Mouse (Mus musculus) MEL (cell line): ENCODE results near the gene Mcu. TPM values are rescaled to one million over a fixed set of nuclear protein-coding genes. Genes with fewer than 3 reads are reported as not detected.
A peak's percentile ranks its signal among the peaks of the same experiment; 100 is the strongest.

Experiments
- DNase-seq: peaks from one replicate; pipeline ENCODE4 v3.0.0; 2011; ENCODE audit warnings: low read depth, low spot score
- H3K27ac ChIP-seq: 2 replicates; pipeline ENCODE4 v1.5.1; 2012; ENCODE audit warnings: low read depth, mild to moderate bottlenecking, control low read depth, low read length, moderate library complexity; ENCODE audit not compliant: control insufficient read depth
- H3K27me3 ChIP-seq, 2 experiments: fragments of 150-350 bp in 1 of 2; sonication (generic) in 1 of 2; 2 replicates each; pipeline ENCODE4 v1.6.1; 2012; ENCODE audit warnings: low read length in 2 of 2, mild to moderate bottlenecking in 2 of 2, improper control_type of control experiment in 1 of 2, moderate library complexity in 1 of 2; ENCODE audit not compliant: insufficient read depth in 2 of 2, control insufficient read depth in 1 of 2
- H3K36me3 ChIP-seq, 2 experiments: 2 replicates each; pipeline ENCODE4 v1.6.1; 2012 to 2014; ENCODE audit warnings: low read length in 2 of 2, improper control_type of control experiment in 1 of 2, inconsistent platforms in 1 of 2, mild to moderate bottlenecking in 1 of 2; ENCODE audit not compliant: insufficient read depth in 2 of 2, control insufficient read depth in 1 of 2
- H3K4me1 ChIP-seq, 2 experiments: fragments of 150-350 bp in 1 of 2; sonication (generic) in 1 of 2; 2 replicates each; pipeline ENCODE4 v1.6.1; 2012; ENCODE audit warnings: low read length in 2 of 2, improper control_type of control experiment in 1 of 2, mild to moderate bottlenecking in 1 of 2; ENCODE audit not compliant: insufficient read depth in 2 of 2, control insufficient read depth in 1 of 2
- H3K4me3 ChIP-seq, 2 experiments: fragments of 150-350 bp in 1 of 2; sonication (generic) in 1 of 2; 2 replicates each; pipeline ENCODE4 v1.5.1; 2012; ENCODE audit warnings: low read depth in 2 of 2, low read length in 2 of 2, mild to moderate bottlenecking in 2 of 2, moderate library complexity in 2 of 2, control low read depth in 1 of 2, improper control_type of control experiment in 1 of 2; ENCODE audit not compliant: control insufficient read depth in 1 of 2, insufficient read depth in 1 of 2
- H3K79me2 ChIP-seq: 2 replicates; pipeline ENCODE4 v1.6.1; 2012; ENCODE audit warnings: mild to moderate bottlenecking, low read length, moderate library complexity; ENCODE audit not compliant: control insufficient read depth, poor library complexity, insufficient read depth
- H3K9ac ChIP-seq: 2 replicates; pipeline ENCODE4 v1.6.1; 2012; ENCODE audit warnings: low read depth, mild to moderate bottlenecking, control low read depth, low read length, moderate library complexity; ENCODE audit not compliant: control insufficient read depth, poor library complexity, severe bottlenecking
- H3K9me3 ChIP-seq: fragments of 150-350 bp; sonication (generic); replicated peaks from 2 replicates; pipeline ENCODE4 v1.6.1; 2012; ENCODE audit warnings: mild to moderate bottlenecking, low read length, improper control_type of control experiment, moderate library complexity; ENCODE audit not compliant: insufficient read depth
- BHLHE40 ChIP-seq: IDR thresholded peaks from 2 replicates; pipeline ENCODE4 v1.6.1; 2012; ENCODE audit warnings: low read depth, mild to moderate bottlenecking, inconsistent platforms, low read length, improper control_type of control experiment, borderline replicate concordance
- CHD1 ChIP-seq: IDR thresholded peaks from 2 replicates; pipeline ENCODE4 v1.6.1; 2012; ENCODE audit warnings: low read depth, mild to moderate bottlenecking, inconsistent platforms, low read length, improper control_type of control experiment
- CTCF ChIP-seq, 3 experiments: IDR thresholded peaks in 2 of 3; conservative IDR thresholded peaks in 1 of 3; 2 replicates each; pipeline ENCODE4 v1.5.1; 2011 to 2012; ENCODE audit warnings: low read length in 3 of 3, low read depth in 2 of 3, mild to moderate bottlenecking in 2 of 3, improper control_type of control experiment in 1 of 3, inconsistent platforms in 1 of 3, mixed read lengths in 1 of 3, moderate library complexity in 1 of 3; ENCODE audit not compliant: control insufficient read depth in 1 of 3, insufficient read depth in 1 of 3, poor library complexity in 1 of 3, severe bottlenecking in 1 of 3
- ELF1 ChIP-seq: IDR thresholded peaks from 2 replicates; pipeline ENCODE4 v1.6.1; 2014; ENCODE audit warnings: low read depth, mild to moderate bottlenecking, inconsistent platforms, low read length, improper control_type of control experiment, moderate library complexity
- EP300 ChIP-seq, 2 experiments: IDR thresholded peaks; 2 replicates each; pipeline ENCODE4 v1.6.1; 2011; ENCODE audit warnings: improper control_type of control experiment in 2 of 2, low read length in 2 of 2, low read depth in 1 of 2, mild to moderate bottlenecking in 1 of 2
- ETS1 ChIP-seq: IDR thresholded peaks from 2 replicates; pipeline ENCODE4 v1.6.1; 2012; ENCODE audit warnings: low read depth, mild to moderate bottlenecking, inconsistent platforms, low read length, improper control_type of control experiment, moderate library complexity
- GATA1 ChIP-seq: IDR thresholded peaks from 2 replicates; pipeline ENCODE4 v1.6.1; 2011; ENCODE audit warnings: low read depth, low read length, improper control_type of control experiment
- HCFC1 ChIP-seq: IDR thresholded peaks from 2 replicates; pipeline ENCODE4 v1.6.1; 2012; ENCODE audit warnings: low read depth, mild to moderate bottlenecking, inconsistent platforms, low read length, improper control_type of control experiment, moderate library complexity
- KAT2A ChIP-seq: conservative IDR thresholded peaks from 2 replicates; pipeline ENCODE4 v1.6.1; 2012; ENCODE audit warnings: low read depth, low read length, improper control_type of control experiment, inconsistent platforms
- MAFK ChIP-seq: IDR thresholded peaks from 2 replicates; pipeline ENCODE4 v1.6.1; 2011; ENCODE audit warnings: low read depth, mild to moderate bottlenecking, low read length, improper control_type of control experiment, borderline replicate concordance
- MAX ChIP-seq: IDR thresholded peaks from 2 replicates; pipeline ENCODE4 v1.6.1; 2011; ENCODE audit warnings: low read length, improper control_type of control experiment
- MAZ ChIP-seq: IDR thresholded peaks from 2 replicates; pipeline ENCODE4 v1.6.1; 2012; ENCODE audit warnings: low read depth, mild to moderate bottlenecking, inconsistent platforms, low read length, improper control_type of control experiment
- MEF2A ChIP-seq: IDR thresholded peaks from 2 replicates; pipeline ENCODE4 v1.6.1; 2014; ENCODE audit warnings: low read depth, mild to moderate bottlenecking, inconsistent platforms, low read length, improper control_type of control experiment; ENCODE audit not compliant: poor library complexity, insufficient replicate concordance, severe bottlenecking; ENCODE audit errors: extremely low read depth
- MYB ChIP-seq: IDR thresholded peaks from 2 replicates; pipeline ENCODE4 v1.6.1; 2011; ENCODE audit warnings: mild to moderate bottlenecking, low read depth, low read length, improper control_type of control experiment
- MYC ChIP-seq: IDR thresholded peaks from 2 replicates; pipeline ENCODE4 v1.6.1; 2011; ENCODE audit warnings: low read depth, mild to moderate bottlenecking, low read length, improper control_type of control experiment, moderate library complexity
- NELFE ChIP-seq: IDR thresholded peaks from 2 replicates; pipeline ENCODE4 v1.6.1; 2011; ENCODE audit warnings: low read depth, low read length, improper control_type of control experiment
- POLR2A ChIP-seq, 2 experiments: IDR thresholded peaks; 2 replicates each; pipeline ENCODE4 v1.6.1; 2011 to 2012; ENCODE audit warnings: low read length in 2 of 2, mild to moderate bottlenecking in 2 of 2, control low read depth in 1 of 2, improper control_type of control experiment in 1 of 2, low read depth in 1 of 2, moderate library complexity in 1 of 2; ENCODE audit not compliant: control insufficient read depth in 1 of 2, insufficient read depth in 1 of 2, poor library complexity in 1 of 2
- POLR2AphosphoS2 ChIP-seq: IDR thresholded peaks from 2 replicates; pipeline ENCODE4 v1.6.1; 2011; ENCODE audit warnings: low read length, improper control_type of control experiment
- RCOR1 ChIP-seq: IDR thresholded peaks from 2 replicates; pipeline ENCODE4 v1.6.1; 2012; ENCODE audit warnings: low read depth, mild to moderate bottlenecking, inconsistent platforms, low read length, improper control_type of control experiment
- SIN3A ChIP-seq: IDR thresholded peaks from 2 replicates; pipeline ENCODE4 v1.6.1; 2012; ENCODE audit warnings: low read length, improper control_type of control experiment, inconsistent platforms
- TBP ChIP-seq: IDR thresholded peaks from 2 replicates; pipeline ENCODE4 v1.8.0; 2011; ENCODE audit warnings: low read depth, low read length, improper control_type of control experiment
- TCF12 ChIP-seq: IDR thresholded peaks from 2 replicates; pipeline ENCODE4 v1.6.1; 2014; ENCODE audit warnings: low read depth, mild to moderate bottlenecking, inconsistent platforms, low read length, improper control_type of control experiment, moderate library complexity
- UBTF ChIP-seq: IDR thresholded peaks from 2 replicates; pipeline ENCODE4 v1.6.1; 2012; ENCODE audit warnings: low read depth, mild to moderate bottlenecking, inconsistent platforms, low read length, improper control_type of control experiment, moderate library complexity, borderline replicate concordance; ENCODE audit not compliant: insufficient read depth
- USF1 ChIP-seq: IDR thresholded peaks from 2 replicates; pipeline ENCODE4 v1.6.1; 2014; ENCODE audit warnings: low read depth, mild to moderate bottlenecking, inconsistent platforms, low read length, improper control_type of control experiment, moderate library complexity
- USF2 ChIP-seq, 2 experiments: IDR thresholded peaks; 2 replicates each; pipeline ENCODE4 v1.6.1; 2011 to 2012; ENCODE audit warnings: improper control_type of control experiment in 2 of 2, low read length in 2 of 2, borderline replicate concordance in 1 of 2, inconsistent platforms in 1 of 2, low read depth in 1 of 2, mild to moderate bottlenecking in 1 of 2; ENCODE audit not compliant: insufficient read depth in 1 of 2
- ZMIZ1 ChIP-seq: IDR thresholded peaks from 2 replicates; pipeline ENCODE4 v1.6.1; 2012; ENCODE audit warnings: low read depth, mild to moderate bottlenecking, inconsistent platforms, low read length, improper control_type of control experiment, moderate library complexity
- ZNF384 ChIP-seq: IDR thresholded peaks from 2 replicates; pipeline ENCODE4 v1.6.1; 2012; ENCODE audit warnings: low read depth, mild to moderate bottlenecking, inconsistent platforms, low read length, improper control_type of control experiment
- polyA plus RNA-seq, 2 experiments: library from polyadenylated mRNA; stranded (reverse) in 1 of 2; unstranded in 1 of 2; fragments of >175 nt in 1 of 2; fragments of >200 nt in 1 of 2; gene quantifications; 2 replicates each; pipeline versions ENCODE4 v1.2.1 to v1.2.4; 2012; ENCODE audit warnings: low replicate concordance in 2 of 2, low read depth in 1 of 2; ENCODE audit not compliant: insufficient read length in 2 of 2, insufficient read depth in 1 of 2, missing spikeins in 1 of 2
- total RNA-seq: library from RNA; depleted of rRNA; stranded (reverse); fragments of 300-350 nt; gene quantifications from 2 replicates; pipeline ENCODE4 v1.2.3, GENCODE M21; 2012; rRNA removed

The Mcu gene
- 7.7 TPM in 2 replicates for total RNA-seq
- 1 to 10 TPM in 1 of 2 experiments, not detected in 1; 9.4 TPM for polyA plus RNA-seq

DNA sequence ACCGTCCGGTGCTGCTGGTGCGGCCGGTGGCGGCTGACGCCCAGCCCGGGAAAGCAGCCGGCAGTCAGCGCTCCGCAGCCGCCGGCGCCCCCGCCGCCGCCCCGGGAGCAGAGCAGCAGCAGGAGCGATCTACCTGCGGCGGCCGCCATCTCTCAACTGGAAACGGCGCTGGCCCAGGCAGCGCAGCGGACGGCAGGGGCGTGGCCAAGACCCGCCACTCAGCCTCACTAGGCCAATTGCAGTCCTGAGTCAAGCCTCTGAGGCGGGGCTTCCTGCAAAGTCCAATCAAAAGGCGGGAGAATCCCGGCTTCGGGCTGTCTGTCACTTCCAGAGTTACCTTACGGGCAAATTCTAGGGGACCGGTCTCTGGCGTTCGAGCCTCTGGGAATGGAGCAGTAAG lies at the start of gene Mcu:
TSS of gene Mcu (minus strand) at position 171 of the 400 bp plus-strand sequence.
- Histone ChIP-seq H3K4me1 (peaks cover 0 to 18% of the 10 kb centered on the region in 2 experiments; a peak in 3 of 4 replicates), H3K36me3 (peaks cover 0 to 6% of the 10 kb centered on the region in 2 experiments; a peak in 2 of 4 replicates), H3K4me3 (peak within 1 kb of the TSS; percentile 57 to 87), H3K9me3 (no peaks in the 10 kb centered on the region), H3K27me3 (0 out of 4 replicates have a peak, but pooled peaks cover 0 to 1% of the 10 kb centered on the region in 2 experiments), H3K9ac (peak within 1 kb of the TSS; percentile 81), H3K27ac (no peak within 1 kb of the TSS), H3K79me2 (peaks cover 13% of the 10 kb centered on the region)
- peak; percentile 57; the same call in 1 of the 2 replicates for TF ChIP-seq ZMIZ1
- peak; percentile 95 for TF ChIP-seq TCF12
- peak; percentile 97 for TF ChIP-seq TBP
- no peak; the same call in 1 of the 2 replicates for TF ChIP-seq POLR2AphosphoS2
- no peak for TF ChIP-seq ELF1
- TF ChIP-seq NELFE = peak; percentile 71
- no peak for TF ChIP-seq MEF2A
- TF ChIP-seq UBTF = peak; percentile 91; the same call in 1 of the 2 replicates
- TF ChIP-seq SIN3A = no peak
- TF ChIP-seq POLR2A (IDR thresholded peaks at IDR 0.05; ENCODE audit: control insufficient read depth in 1 of 2, insufficient read depth in 1 of 2, low read depth in 1 of 2, low read length in 2 of 2, poor library complexity in 1 of 2) = peak; percentile 62 to 81; a peak in 3 of 4 replicates
- DNase-seq = peak; percentile 95

- Histone ChIP-seq H3K79me2 (no peaks in the 10 kb centered on the region), H3K36me3 (peaks cover 0 to 5% of the 10 kb centered on the region in 2 experiments; a peak in 2 of 4 replicates), H3K27me3 (no peaks in the 10 kb centered on the region), H3K4me1 (peaks cover 8% of the 10 kb centered on the region in 2 experiments), H3K4me3 (peak overlapping the region in 1 of 2 experiments; percentile 26; a peak in 2 of 4 replicates), H3K27ac (peak overlapping the region; percentile 9; the same call in 1 of the 2 replicates), H3K9ac (no peak overlapping the region), H3K9me3 (no peaks in the 10 kb centered on the region)
- DNase-seq = peak; percentile 74
- peak; percentile 68 to 71 for TF ChIP-seq EP300 (IDR thresholded peaks at IDR 0.05; ENCODE audit: low read depth in 1 of 2, low read length in 2 of 2)
- no peak for TF ChIP-seq CHD1
- no peak for TF ChIP-seq MAFK
- peak; percentile 15; the same call in 1 of the 2 replicates for TF ChIP-seq USF1
- peak; percentile 34; the same call in 1 of the 2 replicates for TF ChIP-seq RCOR1
- TF ChIP-seq MAX = peak; percentile 74
- 0 out of 2 replicates have a peak, but pooled peaks have one; percentile 11 for TF ChIP-seq GATA1
- peak; percentile 55; the same call in 1 of the 2 replicates for TF ChIP-seq MYC
- no peak for TF ChIP-seq ZNF384
- no peak for TF ChIP-seq MAZ
- TF ChIP-seq POLR2A (IDR thresholded peaks at IDR 0.05; ENCODE audit: control insufficient read depth in 1 of 2, insufficient read depth in 1 of 2, low read depth in 1 of 2, low read length in 2 of 2, poor library complexity in 1 of 2) = no peak
- TF ChIP-seq CTCF (IDR thresholded peaks at IDR 0.05 in 2 of 3, conservative IDR thresholded peaks at IDR 0.05 in 1 of 3; ENCODE audit: control insufficient read depth in 1 of 3, insufficient read depth in 1 of 3, low read depth in 2 of 3, low read length in 3 of 3, poor library complexity in 1 of 3, severe bottlenecking in 1 of 3) = no peak
- TF ChIP-seq BHLHE40 = peak; percentile 31; the same call in 1 of the 2 replicates
- no peak for TF ChIP-seq USF2 (IDR thresholded peaks at IDR 0.05; ENCODE audit: borderline replicate concordance in 1 of 2, insufficient read depth in 1 of 2, low read depth in 1 of 2, low read length in 2 of 2)
- TF ChIP-seq KAT2A = no peak
- no peak for TF ChIP-seq NELFE
- TF ChIP-seq SIN3A = peak; percentile 40
- peak; percentile 9; the same call in 1 of the 2 replicates for TF ChIP-seq MYB
- TF ChIP-seq HCFC1 = no peak
- TF ChIP-seq ETS1 = peak; percentile 81
Measured at GRCm38 (mm10) chr10:59665503-59666291, 49.2 kb upstream of the Mcu start.
